Mouse (Mus musculus): ENCODE measurements around the gene Gpr137c. TPM values are rescaled to one million over a fixed set of nuclear protein-coding genes. Genes with fewer than 3 reads are reported as not detected.

The Gpr137c gene
- polyA plus RNA-seq, 1 experiment from 2014 or later = 3.1 TPM

GRCm38 (mm10) chr14:45318426-45319236, 99.1 kb downstream of the Gpr137c start, which contains the start of gene Ero1l:
TSS of gene Ero1l (minus strand) at chr14:45318771.
- no peaks in the 10 kb centered on the region for H3K27me3 ChIP-seq
- in situ Hi-C loops (cut with MboI; ENCODE audit: low pct_unique_long_range_greater_than_20kb) = no loop called here
- ATAC-seq (peak; percentile 88), DNase-seq (ENCODE audit: low read depth, low spot score) (no peak)
- TF ChIP-seq CTCF (IDR thresholded peaks at IDR 0.05) = no peak
- ChIA-PET POLR2A (interaction anchor here (0.6 to 1.8 kb wide), 5 partner anchors 11 to 527 kb away, joined by 3 to 5 read pairs (median 3); partner anchors contain the start of gene Psmc6), CTCF (interaction anchor here (1.2 to 2.5 kb wide), 3 partner anchors 10 to 26 kb away, joined by 3 to 14 read pairs (median 8); partner anchors contain the start of gene Psmc6)

- in situ Hi-C loops (cut with MboI; ENCODE audit: low pct_unique_long_range_greater_than_20kb) = no loop called here
- ATAC-seq (no peak), DNase-seq (ENCODE audit: low read depth, low spot score) (no peak)
- no peaks in the 10 kb centered on the region for H3K27me3 ChIP-seq
- TF ChIP-seq CTCF (IDR thresholded peaks at IDR 0.05) = no peak
- ChIA-PET CTCF (interaction anchor here (1.2 to 2.5 kb wide), 2 partner anchors 10 to 26 kb away, joined by 3 to 14 read pairs; partner anchors contain the start of gene Psmc6), POLR2A (interaction anchor here (0.9 to 1.8 kb wide), 3 partner anchors 10 to 132 kb away, joined by 3 to 5 read pairs (median 3); partner anchors contain the start of gene Psmc6)
Measured at GRCm38 (mm10) chr14:45319237-45319610, 99.7 kb downstream of the Gpr137c start.

DNA sequence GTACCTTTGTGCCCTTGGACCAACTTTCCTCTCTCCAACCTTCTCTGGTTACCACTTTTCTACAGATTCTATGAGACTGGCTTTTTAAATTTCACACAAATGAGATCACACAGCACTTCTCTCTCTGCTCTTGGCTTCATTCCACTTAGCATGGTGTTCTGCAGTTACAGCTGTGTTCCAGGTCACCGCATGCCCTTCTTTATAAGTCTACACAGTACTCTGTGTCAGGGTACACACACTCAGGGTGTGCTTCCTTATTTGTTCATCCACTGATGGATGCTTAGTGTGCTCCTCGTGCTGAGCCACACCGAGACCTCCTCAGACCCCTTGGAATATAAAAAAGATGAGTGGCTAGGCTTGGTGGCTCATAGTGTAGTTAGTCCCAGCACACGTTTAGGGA, 100.6 kb downstream of the Gpr137c start:
- POLR2A ChIA-PET = interaction anchor here (1.1 kb wide), 1 partner anchor 131 kb away, joined by 3 read pairs; no protein-coding TSS in a partner anchor
- DNase-seq (ENCODE audit: low read depth, low spot score) = no peak

DNA sequence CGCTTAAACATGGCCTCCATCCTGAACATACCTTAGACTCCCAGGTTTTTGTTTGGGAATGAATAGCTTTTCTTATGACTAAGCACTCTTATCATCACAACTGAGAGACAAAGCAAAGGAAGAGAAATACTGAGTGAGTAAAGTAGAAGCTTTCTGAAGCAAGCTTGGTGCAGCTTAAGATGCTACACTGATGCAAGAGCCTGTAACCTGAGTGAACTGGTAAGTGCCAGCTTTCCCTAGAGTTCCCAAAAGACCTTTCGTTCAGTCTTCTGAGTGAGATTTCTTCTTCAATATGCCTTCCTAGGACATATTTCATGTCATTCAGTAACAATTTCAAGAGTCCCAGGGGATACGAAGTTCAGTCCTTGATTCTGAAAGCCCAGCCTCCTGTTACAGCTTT, 101.5 kb downstream of the Gpr137c start:
- no peak for TF ChIP-seq CTCF (IDR thresholded peaks at IDR 0.05)
- CTCF ChIA-PET = interaction anchor here (1.2 to 2.5 kb wide), 2 partner anchors 8 to 13 kb away, joined by 3 to 14 read pairs; partner anchors contain the start of gene Psmc6
- no peaks in the 10 kb centered on the region for H3K27me3 ChIP-seq
- DNase-seq (ENCODE audit: low read depth, low spot score) (no peak), ATAC-seq (no peak)
- POLR2A ChIA-PET = no interaction called here
- in situ Hi-C loops (cut with MboI; ENCODE audit: low pct_unique_long_range_greater_than_20kb) = no loop called here

More for the DNA sequence above, 100.6 kb downstream of the Gpr137c start:
- ATAC-seq = no peak
- in situ Hi-C loops (cut with MboI; ENCODE audit: low pct_unique_long_range_greater_than_20kb) = no loop called here
- no peak for TF ChIP-seq CTCF (IDR thresholded peaks at IDR 0.05)
- H3K27me3 ChIP-seq = no peaks in the 10 kb centered on the region
- CTCF ChIA-PET = interaction anchor here (2.5 kb wide), 1 partner anchor 9 kb away, joined by 14 read pairs; the partner anchor contains the start of gene Psmc6

DNA sequence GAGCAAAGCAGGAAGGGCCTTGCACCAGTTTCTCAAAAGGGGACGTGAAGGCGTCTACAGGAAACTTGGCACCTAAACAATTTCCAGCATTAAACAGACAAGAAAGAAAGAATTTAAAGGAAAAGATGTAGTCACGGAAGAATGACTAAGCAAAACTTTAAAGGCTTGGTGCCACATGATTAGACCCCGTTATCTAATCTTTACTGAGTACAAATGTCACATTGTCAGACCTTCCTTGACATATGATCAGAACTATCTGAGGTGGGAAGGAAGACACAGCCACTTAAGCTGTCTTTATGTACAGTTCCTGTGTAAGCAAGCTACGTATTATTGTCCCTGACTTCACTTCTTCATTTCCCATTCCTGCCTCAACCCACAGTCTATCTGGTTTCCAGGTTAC, 102.1 kb downstream of the Gpr137c start:
- CTCF ChIA-PET = interaction anchor here (1.2 kb wide), 1 partner anchor 12 kb away, joined by 3 read pairs; no protein-coding TSS in a partner anchor
- in situ Hi-C loops (cut with MboI; ENCODE audit: low pct_unique_long_range_greater_than_20kb) = no loop called here
- DNase-seq (ENCODE audit: low read depth, low spot score) = no peak

DNA sequence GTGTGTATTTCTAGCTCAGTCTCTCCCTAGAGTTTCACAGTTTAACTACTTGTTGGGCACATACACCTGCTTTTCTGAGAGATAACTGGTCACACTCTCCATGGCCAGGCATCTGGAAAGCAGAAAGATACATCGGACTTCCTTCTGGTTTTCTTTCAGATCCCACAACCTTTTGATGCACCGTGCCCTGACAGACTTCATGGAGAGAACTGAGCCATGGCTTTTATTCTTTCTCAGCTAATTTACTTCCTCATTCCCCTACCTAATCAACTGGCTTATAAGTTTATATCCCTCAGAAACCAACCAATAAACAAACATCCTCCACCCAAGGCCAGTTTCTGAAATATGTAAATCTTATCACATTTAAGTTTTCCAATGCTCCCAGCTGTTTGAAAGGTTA, 102.9 kb downstream of the Gpr137c start:
- in situ Hi-C loops (cut with MboI; ENCODE audit: low pct_unique_long_range_greater_than_20kb) = no loop called here
- no peak for DNase-seq (ENCODE audit: low read depth, low spot score)
- no peaks in the 10 kb centered on the region for H3K27me3 ChIP-seq
- ChIA-PET CTCF (no interaction called here), POLR2A (no interaction called here)
- TF ChIP-seq CTCF (IDR thresholded peaks at IDR 0.05) = no peak
- ATAC-seq = no peak

More for the DNA sequence above, 102.1 kb downstream of the Gpr137c start:
- POLR2A ChIA-PET = no interaction called here
- no peak for TF ChIP-seq CTCF (IDR thresholded peaks at IDR 0.05)
- H3K27me3 ChIP-seq = no peaks in the 10 kb centered on the region
- no peak for ATAC-seq

DNA sequence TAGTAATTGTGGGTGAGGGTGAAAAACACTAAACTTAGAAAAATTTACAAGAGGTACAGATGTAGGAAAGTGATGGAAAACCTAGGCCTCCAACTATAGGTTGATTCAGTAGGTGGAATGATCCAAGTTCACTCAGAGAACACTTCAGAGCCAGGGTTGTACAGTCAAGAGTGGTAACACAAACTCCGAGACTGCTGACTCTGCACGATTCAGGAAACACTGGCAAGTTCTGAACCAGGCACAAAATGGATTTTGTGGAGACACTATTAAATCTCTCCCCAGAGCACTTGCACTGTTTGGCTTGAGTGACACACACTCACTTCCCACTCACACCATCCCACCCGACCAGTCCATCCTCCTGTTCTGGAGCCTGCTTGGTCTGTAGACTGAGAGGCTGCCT, 103.8 kb downstream of the Gpr137c start:
- POLR2A ChIA-PET = no interaction called here
- CTCF ChIA-PET = no interaction called here
- ATAC-seq = no peak
- in situ Hi-C loops (cut with MboI; ENCODE audit: low pct_unique_long_range_greater_than_20kb) = no loop called here
- no peak for TF ChIP-seq CTCF (IDR thresholded peaks at IDR 0.05)
- H3K27me3 ChIP-seq = no peaks in the 10 kb centered on the region
- DNase-seq (ENCODE audit: low read depth, low spot score) = no peak

DNA sequence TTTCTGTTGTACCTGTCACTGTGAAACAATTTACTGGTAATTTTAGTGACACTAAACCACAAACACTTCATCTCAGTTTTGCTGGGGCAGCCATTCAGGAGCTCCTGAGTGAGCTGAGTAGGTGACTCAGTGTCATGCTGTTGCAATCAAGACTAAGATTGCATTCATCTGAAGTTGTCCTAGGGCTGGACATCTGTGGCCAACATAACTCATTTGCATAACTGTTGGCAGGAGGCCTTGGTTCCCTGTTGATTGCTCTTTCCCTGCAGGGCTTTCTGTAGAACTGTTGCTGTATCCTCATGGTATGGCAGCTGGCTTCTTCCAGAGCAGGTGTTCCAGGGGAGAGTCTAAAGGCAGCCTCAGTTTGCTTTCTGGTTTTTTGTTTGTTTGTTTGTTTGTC, 106.0 kb downstream of the Gpr137c start:
- DNase-seq (ENCODE audit: low read depth, low spot score) (peak; percentile 86), ATAC-seq (peak; percentile 90)
- H3K27me3 ChIP-seq = no peaks in the 10 kb centered on the region
- ChIA-PET CTCF (interaction anchor here (1.1 kb wide), 1 partner anchor 93 kb away, joined by 3 read pairs; no protein-coding TSS in a partner anchor), POLR2A (no interaction called here)
- in situ Hi-C loops (cut with MboI; ENCODE audit: low pct_unique_long_range_greater_than_20kb) = no loop called here
- no peak for TF ChIP-seq CTCF (IDR thresholded peaks at IDR 0.05)

- no peak for ATAC-seq
- POLR2A ChIA-PET = no interaction called here
- in situ Hi-C loops (cut with MboI; ENCODE audit: low pct_unique_long_range_greater_than_20kb) = no loop called here
- DNase-seq (ENCODE audit: low read depth, low spot score) = no peak
- CTCF ChIA-PET = interaction anchor here (1.1 to 1.8 kb wide), 7 partner anchors 8 to 107 kb away, joined by 3 to 14 read pairs (median 6); partner anchors contain the start of genes Ero1l and Styx
- no peak for TF ChIP-seq CTCF (IDR thresholded peaks at IDR 0.05)
- H3K27me3 ChIP-seq = no peaks in the 10 kb centered on the region
Measured at GRCm38 (mm10) chr14:45328072-45328713, 108.7 kb downstream of the Gpr137c start.

GRCm38 (mm10) chr14:45329018-45329588, 109.6 kb downstream of the Gpr137c start:
- DNase-seq (ENCODE audit: low read depth, low spot score) = no peak
- in situ Hi-C loops (cut with MboI; ENCODE audit: low pct_unique_long_range_greater_than_20kb) = no loop called here
- ChIA-PET CTCF (interaction anchor here (1.1 to 1.8 kb wide), 9 partner anchors 9 to 328 kb away, joined by 3 to 14 read pairs (median 5); partner anchors contain the start of genes Ero1l and Styx), POLR2A (interaction anchor here (1.9 kb wide), 1 partner anchor 10 kb away, joined by 5 read pairs; the partner anchor contains the start of gene Ero1l)
- no peak for TF ChIP-seq CTCF (IDR thresholded peaks at IDR 0.05)
- no peaks in the 10 kb centered on the region for H3K27me3 ChIP-seq
- ATAC-seq = no peak
